Comparison of ENCODE assay signal across 26 mouse cellular contexts in genomic region chr2:164739876-164740275, GRCm38 (mm10). TPM values are rescaled to one million over a fixed set of nuclear protein-coding genes. Genes with fewer than 3 reads are reported as not detected.
DNase-seq lines count a peak whose midpoint lies in the region; ATAC-seq lines count a peak whose summit lies in the region.
"Had no signal": no experiment of that assay in that cellular context is flagged by ENCODE, and none has a peak within 500 bp of the region (broad histone marks: within the 10 kb centered on the region; RNA-seq: fewer than 3 reads in every experiment).

No protein-coding gene starts in this region.

- peak; percentile 25 for DNase-seq in 3T3-L1 (ENCODE audit: low read depth, low spot score)
- DNase-seq in NIH3T3 (ENCODE audit: low read depth): peak; percentile 69
- peak; percentile 87 for DNase-seq in fibroblast of lung, adult 2 months (ENCODE audit: low read depth)
- no peak for DNase-seq in layer of hippocampus, adult 9-11 months
- no peak for DNase-seq in adrenal gland, adult (ENCODE audit: inconsistent age in 2 of 2, low spot score in 1 of 2)
- DNase-seq: adrenal gland, adult 8-10 months; adrenal gland, postnatal 14 days; adrenal gland, postnatal 36 days; B cell, adult 2 months; cerebellum, adult 11-12 months; cerebellum, adult 2 months; cerebellum, adult 9-10 months; cerebellum, postnatal 10 days; cerebellum, postnatal 25 days had no signal

- WGBS in hindbrain, embryonic 12.5 days: 64% methylated on average over 7 of the region's 7 CpGs

- no peak overlapping the region for H3K9ac ChIP-seq in hindbrain, embryonic 12.5 days
- H3K9ac ChIP-seq: embryonic facial prominence, embryonic 12.5 days; forebrain, embryonic 12.5 days had no signal

- H3K27me3 ChIP-seq in hindbrain, embryonic 12.5 days: no peaks in the 10 kb centered on the region
- H3K27me3 ChIP-seq: embryonic facial prominence, embryonic 12.5 days had no signal

- H3K4me1 ChIP-seq in hindbrain, embryonic 12.5 days: peaks cover 1% of the 10 kb centered on the region

- no peaks in the 10 kb centered on the region for H3K9me3 ChIP-seq in hindbrain, embryonic 12.5 days (replicated peaks)
- H3K9me3 ChIP-seq: embryonic facial prominence, embryonic 10.5 days; embryonic facial prominence, embryonic 12.5 days; forebrain, embryonic 10.5 days; forebrain, embryonic 12.5 days; G1E had no signal

- H3K36me3 ChIP-seq in hindbrain, embryonic 12.5 days: no peaks in the 10 kb centered on the region
- H3K36me3 ChIP-seq: embryonic facial prominence, embryonic 10.5 days; embryonic facial prominence, embryonic 12.5 days; forebrain, embryonic 10.5 days; forebrain, embryonic 12.5 days; G1E had no signal

- H3K27ac ChIP-seq in hindbrain, embryonic 12.5 days: no peak overlapping the region
- H3K27ac ChIP-seq: embryonic facial prominence, embryonic 10.5 days; embryonic facial prominence, embryonic 12.5 days; forebrain, embryonic 10.5 days; forebrain, embryonic 12.5 days had no signal

- H3K4me2 ChIP-seq in hindbrain, embryonic 12.5 days (replicated peaks): no peak overlapping the region
- H3K4me2 ChIP-seq: embryonic facial prominence, embryonic 12.5 days; forebrain, embryonic 12.5 days had no signal

- ATAC-seq in hindbrain, embryonic 12.5 days (ENCODE audit: low FRiP score): no peak
- ATAC-seq: CD4-positive, CD25-positive, alpha-beta regulatory T cell, adult 4 months; forebrain, embryonic 14.5 days; forebrain, embryonic 16.5 days had no signal

- H3K4me3 ChIP-seq in hindbrain, embryonic 12.5 days: no peak overlapping the region
- H3K4me3 ChIP-seq: embryonic facial prominence, embryonic 10.5 days; embryonic facial prominence, embryonic 12.5 days; forebrain, embryonic 10.5 days; forebrain, embryonic 12.5 days had no signal

RNA-seq across cellular contexts. Expression of gene Wfdc3, which starts 5.9 kb away (rescaled TPM):
- 1.0 and 1.2 TPM in 2 replicates for polyA plus RNA-seq in hindbrain, embryonic 12.5 days (2016; fragmentation: Nextera tagmentation; extraction: Ambion mirVana)
- polyA plus RNA-seq: CD4-positive, CD25-positive, alpha-beta regulatory T cell, adult 4 months had no signal

RNA-seq across cellular contexts. Expression of gene Dnttip1, which starts 5.9 kb away (rescaled TPM):
- polyA plus RNA-seq in hindbrain, embryonic 12.5 days (2016; fragmentation: Nextera tagmentation; extraction: Ambion mirVana): 85.3 and 89.7 TPM in 2 replicates

RNA-seq across cellular contexts. Expression of gene Spint5, which starts 24.8 kb away (rescaled TPM):
- polyA plus RNA-seq in hindbrain, embryonic 12.5 days (2016; fragmentation: Nextera tagmentation; extraction: Ambion mirVana): not detected in 2 replicates
- polyA plus RNA-seq: brain, embryonic 14.5 days; CD4-positive, CD25-positive, alpha-beta regulatory T cell, adult 4 months; cerebellum, adult 2 months; cortical plate, adult 2 months; embryonic facial prominence, embryonic 10.5 days; embryonic facial prominence, embryonic 12.5 days; embryonic facial prominence, embryonic 14.5 days; forebrain, embryonic 10.5 days; forebrain, embryonic 12.5 days; forebrain, embryonic 14.5 days; forebrain, embryonic 16.5 days; G1E had no signal

RNA-seq across cellular contexts. Expression of gene Ube2c, which starts 29.8 kb away (rescaled TPM):
- polyA plus RNA-seq in hindbrain, embryonic 12.5 days (2016; fragmentation: Nextera tagmentation; extraction: Ambion mirVana): 296 and 341 TPM in 2 replicates

RNA-seq across cellular contexts. Expression of gene Tnnc2, which starts 39.9 kb away (rescaled TPM):
- 4.9 and 31.3 TPM in 2 replicates for polyA plus RNA-seq in hindbrain, embryonic 12.5 days (2016; fragmentation: Nextera tagmentation; extraction: Ambion mirVana)
- polyA plus RNA-seq: CD4-positive, CD25-positive, alpha-beta regulatory T cell, adult 4 months; embryonic facial prominence, embryonic 10.5 days; forebrain, embryonic 10.5 days; forebrain, embryonic 14.5 days; forebrain, embryonic 16.5 days; G1E had no signal

Comparison
In these comparisons a context has a peak if more than half of its experiments do, and no peak if none do; other contexts are left out.
1. DNase-seq: peak in 3T3-L1 (single experiment), NIH3T3 (single experiment) and fibroblast of lung, adult 2 months (single experiment); none in layer of hippocampus, adult 9-11 months (single experiment) and adrenal gland, adult (0 of 2).